Mouse (Mus musculus) heart, embryonic 12.5 days (tissue): ENCODE results near the gene Rassf1. TPM values are rescaled to one million over a fixed set of nuclear protein-coding genes. Genes with fewer than 3 reads are reported as not detected.
"Not testable (repeated sequence)": the region's sequence is repeated elsewhere in the genome, so short reads cannot be mapped to it uniquely, and the experiment has no call there.

Experiments
- ATAC-seq: fragments of 200-750 bp; cut with Nextera tagmentation; 2 replicates; pipeline ENCODE4 v1.8.0; 2017; ENCODE audit warnings: moderate TSS enrichment, moderate library complexity; ENCODE audit not compliant: insufficient number of reproducible peaks, low FRiP score
- H3K27ac ChIP-seq: fragments of 300-500 bp; sonication (generic); 2 replicates; pipeline ENCODE4 v1.5.1; 2016; ENCODE audit warnings: mild to moderate bottlenecking, moderate library complexity; ENCODE audit not compliant: poor library complexity, severe bottlenecking
- H3K27me3 ChIP-seq: fragments of 300-500 bp; sonication (generic); replicated peaks from 2 replicates; pipeline ENCODE4 v1.6.1; 2016; ENCODE audit warnings: mild to moderate bottlenecking, moderate library complexity
- H3K36me3 ChIP-seq: fragments of 300-500 bp; sonication (generic); 2 replicates; pipeline ENCODE4 v1.6.1; 2016; ENCODE audit warnings: mild to moderate bottlenecking, moderate library complexity
- H3K4me1 ChIP-seq: fragments of 300-500 bp; sonication (generic); replicated peaks from 2 replicates; pipeline ENCODE4 v1.6.1; 2016; ENCODE audit warnings: mild to moderate bottlenecking
- H3K4me2 ChIP-seq: fragments of 300-500 bp; sonication (generic); 2 replicates; pipeline ENCODE4 v1.6.1; 2016; ENCODE audit warnings: mild to moderate bottlenecking, moderate library complexity
- H3K4me3 ChIP-seq: fragments of 300-500 bp; sonication (generic); 2 replicates; pipeline ENCODE4 v1.5.1; 2016; ENCODE audit warnings: mild to moderate bottlenecking
- H3K9ac ChIP-seq: fragments of 300-500 bp; sonication (generic); 2 replicates; pipeline ENCODE4 v1.6.1; 2016; ENCODE audit warnings: mild to moderate bottlenecking, moderate library complexity
- H3K9me3 ChIP-seq: fragments of 300-500 bp; sonication (generic); replicated peaks from 2 replicates; pipeline ENCODE4 v1.6.1; 2016; ENCODE audit warnings: mild to moderate bottlenecking, moderate library complexity
- WGBS: fragments of 180-500 bp; shearing (Covaris S2); methylation state at CpG from one replicate; pipeline ENCODE4 v1.1.7; 2016; 5-methylcytosine and 5-hydroxymethylcytosine counted together
- polyA plus RNA-seq: library from polyadenylated mRNA; unstranded; fragments of >200 nt; fragmentation: Nextera tagmentation; extraction: Ambion mirVana; gene quantifications from 2 replicates; pipeline ENCODE4 v1.2.1, GENCODE M21; 2016

The Rassf1 gene
- polyA plus RNA-seq, 1 experiment from 2014 or later, result 48.2 TPM

GRCm38 (mm10) chr9:107573774-107574173 is 22.4 kb downstream of the Rassf1 start:
- not testable (repeated sequence) for H3K27me3 ChIP-seq, H3K9ac ChIP-seq, H3K27ac ChIP-seq, H3K9me3 ChIP-seq, H3K4me2 ChIP-seq, H3K4me3 ChIP-seq, ATAC-seq
- peaks cover 46% of the 10 kb centered on the region for H3K36me3 ChIP-seq
- WGBS, result 75% methylated on average over 6 of the region's 6 CpGs
- H3K4me1 ChIP-seq, result peaks cover 46% of the 10 kb centered on the region

DNA sequence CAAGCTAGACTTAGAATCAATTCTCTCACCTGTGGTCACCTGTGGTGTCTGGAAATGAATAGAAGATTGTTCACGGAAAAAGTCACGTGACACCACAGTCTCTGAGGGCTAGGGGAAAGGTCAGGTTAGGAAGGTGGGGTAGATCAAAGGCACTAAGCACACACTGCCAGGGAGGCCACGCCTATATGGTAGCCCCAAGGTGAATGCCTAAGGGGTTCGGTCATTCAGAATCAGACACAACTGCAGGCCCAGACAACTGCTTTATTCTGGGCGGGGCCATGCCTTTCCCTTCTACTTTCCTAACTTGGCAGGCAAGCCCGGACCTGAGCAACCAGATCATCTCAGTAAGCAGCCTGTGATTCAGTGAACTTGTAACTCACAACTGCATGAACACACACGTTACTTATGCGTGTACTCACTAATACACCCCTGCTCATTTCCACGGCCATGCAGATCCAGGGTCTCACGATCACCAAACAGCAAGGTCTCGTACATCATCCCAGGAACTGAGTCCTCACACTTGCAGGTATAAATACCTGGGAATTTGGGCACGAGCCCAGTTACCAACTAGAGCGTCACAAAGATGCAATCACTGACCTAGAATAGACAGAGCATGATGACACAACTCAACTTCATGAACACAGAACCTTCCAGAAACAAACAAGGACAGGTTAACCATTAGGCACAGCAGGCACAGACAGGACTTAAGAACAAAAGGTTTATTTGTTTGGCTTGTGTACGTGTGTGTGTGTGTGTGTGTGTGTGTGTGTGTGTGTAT is 24.4 kb downstream of the Rassf1 start:
- H3K9ac ChIP-seq, result no peak overlapping the region
- H3K36me3 ChIP-seq, result peaks cover 40% of the 10 kb centered on the region
- no peak for ATAC-seq
- H3K4me2 ChIP-seq, result no peak overlapping the region
- H3K27ac ChIP-seq, result no peak overlapping the region
- no peak overlapping the region for H3K4me3 ChIP-seq
- H3K27me3 ChIP-seq, result no peaks in the 10 kb centered on the region
- no peaks in the 10 kb centered on the region for H3K9me3 ChIP-seq
- peaks cover 43% of the 10 kb centered on the region for H3K4me1 ChIP-seq
- WGBS, result 85% methylated on average over 14 of the region's 14 CpGs

GRCm38 (mm10) chr9:107576357-107577107 is 25.2 kb downstream of the Rassf1 start, which contains the start of gene Hyal1:
Gene Hyal1 (plus strand): TSS chr9:107576927.
- 26% methylated on average over 16 of the region's 16 CpGs for WGBS
- H3K36me3 ChIP-seq, result peaks cover 32% of the 10 kb centered on the region
- peaks cover 40% of the 10 kb centered on the region for H3K4me1 ChIP-seq
- peak within 1 kb of the TSS; percentile 58 for H3K9ac ChIP-seq
- peak within 1 kb of the TSS; percentile 70 for H3K4me2 ChIP-seq
- peak; percentile 84 for ATAC-seq
- no peak within 1 kb of the TSS; the same call in 1 of the 2 replicates for H3K27ac ChIP-seq
- H3K27me3 ChIP-seq, result no peaks in the 10 kb centered on the region
- peak within 1 kb of the TSS; percentile 40 for H3K4me3 ChIP-seq
- H3K9me3 ChIP-seq, result no peaks in the 10 kb centered on the region

DNA sequence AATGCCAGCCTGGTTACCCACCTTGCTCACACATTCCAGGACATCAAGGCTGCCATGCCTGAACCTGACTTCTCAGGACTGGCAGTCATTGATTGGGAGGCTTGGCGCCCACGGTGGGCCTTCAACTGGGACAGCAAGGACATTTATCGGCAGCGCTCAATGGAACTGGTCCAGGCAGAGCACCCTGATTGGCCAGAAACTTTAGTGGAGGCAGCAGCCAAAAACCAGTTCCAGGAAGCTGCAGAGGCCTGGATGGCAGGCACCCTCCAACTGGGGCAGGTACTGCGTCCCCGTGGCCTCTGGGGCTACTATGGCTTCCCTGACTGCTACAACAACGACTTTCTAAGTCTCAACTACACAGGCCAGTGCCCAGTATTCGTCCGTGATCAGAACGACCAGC is 26.5 kb downstream of the Rassf1 start:
- no peak overlapping the region for H3K9ac ChIP-seq
- peaks cover 38% of the 10 kb centered on the region for H3K4me1 ChIP-seq

GRCm38 (mm10) chr9:107578587-107578986 is 27.2 kb downstream of the Rassf1 start, which contains the start of gene Naa80:
Gene Naa80 (plus strand): TSS chr9:107578887.
- H3K4me2 ChIP-seq, result 0 out of 2 replicates have a peak within 1 kb of the TSS, but pooled peaks have one; percentile 94
- no peak for ATAC-seq
- no peak within 1 kb of the TSS for H3K27ac ChIP-seq
- H3K4me1 ChIP-seq, result peaks cover 38% of the 10 kb centered on the region
- no peak within 1 kb of the TSS for H3K4me3 ChIP-seq
- 69% methylated on average over 3 of the region's 3 CpGs for WGBS
- no peaks in the 10 kb centered on the region for H3K27me3 ChIP-seq
- peak within 1 kb of the TSS; percentile 14; the same call in 1 of the 2 replicates for H3K9ac ChIP-seq
- H3K36me3 ChIP-seq, result peaks cover 19% of the 10 kb centered on the region
- H3K9me3 ChIP-seq, result no peaks in the 10 kb centered on the region

More for the DNA sequence above, 26.5 kb downstream of the Rassf1 start:
- Histone ChIP-seq H3K9me3 (no peaks in the 10 kb centered on the region), H3K27me3 (no peaks in the 10 kb centered on the region), H3K4me3 (no peak overlapping the region), H3K36me3 (peaks cover 19% of the 10 kb centered on the region), H3K27ac (no peak overlapping the region), H3K4me2 (no peak overlapping the region)
- ATAC-seq, result no peak
- 89% methylated on average over 10 of the region's 10 CpGs for WGBS

GRCm38 (mm10) chr9:107579023-107579900 is 27.9 kb downstream of the Rassf1 start:
- Histone ChIP-seq H3K9me3 (no peaks in the 10 kb centered on the region), H3K4me3 (no peak overlapping the region), H3K4me2 (0 out of 2 replicates have a peak overlapping the region, but pooled peaks have one; percentile 94), H3K27ac (no peak overlapping the region), H3K9ac (peak overlapping the region; percentile 14; the same call in 1 of the 2 replicates), H3K27me3 (no peaks in the 10 kb centered on the region), H3K4me1 (peaks cover 38% of the 10 kb centered on the region), H3K36me3 (peaks cover 19% of the 10 kb centered on the region)
- no peak for ATAC-seq
- 90% methylated on average over 14 of the region's 14 CpGs for WGBS

DNA sequence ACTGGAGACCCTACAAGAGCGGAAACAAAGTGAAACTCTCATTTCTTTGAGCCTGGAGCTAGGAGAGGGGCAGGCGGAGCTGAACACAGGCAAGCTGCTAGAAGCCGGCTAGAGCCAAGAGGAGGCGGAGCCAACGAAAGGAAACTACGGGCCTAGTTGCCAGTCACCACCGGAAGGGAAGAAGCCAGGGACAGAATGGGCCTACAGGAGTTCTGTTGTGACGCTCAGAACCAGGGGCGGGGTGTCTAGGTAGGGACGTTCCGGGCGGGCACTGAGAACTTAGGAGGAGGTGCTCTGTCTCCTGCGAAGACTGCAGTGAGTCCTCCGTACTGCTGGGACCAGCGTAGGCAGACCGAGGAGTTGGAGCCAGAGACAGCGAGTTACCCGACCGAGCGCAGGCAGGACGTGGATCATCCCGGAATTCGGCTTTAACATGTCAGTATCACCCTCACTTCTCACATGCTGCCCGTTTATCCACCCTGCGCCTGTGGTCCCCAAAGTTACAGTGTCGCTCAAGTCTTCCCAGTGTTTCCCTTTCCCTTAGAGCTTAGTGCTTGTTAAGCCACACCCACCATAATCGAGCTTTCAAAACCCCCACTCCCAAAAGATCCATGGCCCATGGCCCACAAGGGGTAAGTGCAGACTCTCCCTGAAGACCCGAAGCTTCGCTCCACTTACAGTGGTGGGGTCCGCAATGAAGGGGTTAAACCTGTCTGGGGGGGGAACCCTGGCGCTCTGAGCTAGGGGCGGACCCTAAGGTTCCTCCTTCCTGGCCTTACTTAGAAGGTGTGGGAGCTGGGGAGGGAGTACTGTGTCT is 29.4 kb downstream of the Rassf1 start, which contains the start of gene Hyal3:
Hyal3 (plus strand) TSS at position 318 of the 817 bp plus-strand sequence.
- Histone ChIP-seq H3K27me3 (no peaks in the 10 kb centered on the region), H3K4me1 (peaks cover 38% of the 10 kb centered on the region), H3K27ac (peak within 1 kb of the TSS; percentile 93), H3K9me3 (no peaks in the 10 kb centered on the region), H3K4me2 (peak within 1 kb of the TSS; percentile 94), H3K9ac (peak within 1 kb of the TSS; percentile 87), H3K36me3 (peaks cover 11% of the 10 kb centered on the region), H3K4me3 (peak within 1 kb of the TSS; percentile 67)
- peak; percentile 79 for ATAC-seq
- WGBS, result 0% methylated on average over 32 of the region's 32 CpGs

DNA sequence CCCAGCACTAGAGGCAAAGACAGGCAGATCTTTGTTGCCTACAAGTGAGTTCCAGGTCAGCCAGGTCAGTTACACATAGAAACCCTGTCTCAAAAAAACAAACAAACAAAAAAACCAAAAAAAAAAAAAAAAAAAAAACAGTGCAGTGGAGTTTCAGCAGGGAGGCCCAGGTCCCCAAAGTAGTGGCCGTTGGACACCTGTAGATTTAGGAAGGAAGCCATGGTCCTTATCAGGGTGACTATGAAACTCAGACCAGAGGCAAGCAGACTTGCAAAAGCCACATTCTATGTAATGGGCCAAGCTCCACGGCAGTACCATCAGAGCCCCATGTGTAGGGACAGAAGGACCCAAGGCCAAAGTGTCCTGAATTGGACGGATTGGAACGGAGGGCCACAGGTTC is 30.2 kb downstream of the Rassf1 start:
- 77% methylated on average over 4 of the region's 4 CpGs for WGBS
- Histone ChIP-seq H3K9me3 (no peaks in the 10 kb centered on the region), H3K4me1 (peaks cover 37% of the 10 kb centered on the region), H3K36me3 (peaks cover 11% of the 10 kb centered on the region), H3K27ac (no peak overlapping the region), H3K27me3 (no peaks in the 10 kb centered on the region), H3K4me2 (peak overlapping the region; percentile 94), H3K9ac (peak overlapping the region; percentile 87; the same call in 1 of the 2 replicates), H3K4me3 (peak overlapping the region; percentile 67)
- no peak for ATAC-seq

DNA sequence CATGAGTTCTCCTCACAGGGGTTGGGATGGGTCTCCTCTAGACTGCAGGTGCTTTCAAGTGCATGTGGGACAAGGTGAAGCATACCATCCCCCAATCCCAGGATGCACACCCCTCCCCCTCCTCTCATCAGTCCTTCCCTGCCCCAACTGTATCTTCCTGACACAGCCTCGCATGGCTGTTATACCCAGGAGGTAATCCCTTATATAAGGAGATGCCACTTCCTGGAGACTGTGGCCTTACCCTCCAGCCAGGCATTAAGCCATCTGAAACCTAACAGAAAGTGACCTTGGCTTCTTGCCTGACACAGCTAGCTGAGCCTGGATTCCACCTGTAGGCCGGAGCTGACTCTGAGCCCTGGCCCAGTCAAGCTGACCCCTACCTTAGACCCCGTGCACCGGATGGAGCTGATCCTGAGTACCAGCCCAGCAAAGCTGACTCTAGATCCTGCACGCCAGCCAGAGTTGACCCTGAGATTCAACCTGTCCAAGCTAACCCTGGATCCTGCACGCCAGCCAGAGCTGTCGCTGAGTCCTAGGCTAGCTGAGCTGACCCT is 31.2 kb downstream of the Rassf1 start:
- H3K36me3 ChIP-seq, result peaks cover 11% of the 10 kb centered on the region
- no peak overlapping the region for H3K27ac ChIP-seq
- no peaks in the 10 kb centered on the region for H3K27me3 ChIP-seq
- H3K4me1 ChIP-seq, result peaks cover 29% of the 10 kb centered on the region
- H3K4me2 ChIP-seq, result no peak overlapping the region
- no peak overlapping the region for H3K4me3 ChIP-seq
- no peak overlapping the region for H3K9ac ChIP-seq
- H3K9me3 ChIP-seq, result no peaks in the 10 kb centered on the region
- 85% methylated on average over 7 of the region's 7 CpGs for WGBS
- ATAC-seq, result no peak

DNA sequence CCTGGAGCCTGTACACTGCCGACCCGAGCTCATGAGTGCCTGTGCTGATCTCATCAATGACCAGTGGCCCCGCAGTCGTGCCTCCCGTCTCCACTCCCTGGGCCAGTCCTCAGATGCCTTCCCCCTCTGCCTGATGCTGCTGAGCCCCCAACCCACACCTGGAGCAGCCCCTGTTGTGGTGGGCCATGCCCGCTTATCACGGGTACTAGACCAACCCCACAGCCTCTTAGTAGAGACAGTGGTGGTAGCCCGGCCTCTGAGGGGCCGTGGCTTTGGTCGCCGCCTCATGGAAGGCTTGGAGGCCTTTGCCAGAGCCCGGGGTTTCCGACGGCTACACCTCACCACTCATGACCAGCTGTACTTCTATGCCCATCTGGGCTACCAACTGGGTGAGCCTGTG is 31.8 kb downstream of the Rassf1 start:
- no peak overlapping the region for H3K4me2 ChIP-seq
- H3K27me3 ChIP-seq, result no peaks in the 10 kb centered on the region
- no peak for ATAC-seq
- no peak overlapping the region for H3K9ac ChIP-seq
- no peak overlapping the region for H3K4me3 ChIP-seq
- peaks cover 29% of the 10 kb centered on the region for H3K4me1 ChIP-seq
- peaks cover 11% of the 10 kb centered on the region for H3K36me3 ChIP-seq
- 88% methylated on average over 14 of the region's 14 CpGs for WGBS
- H3K27ac ChIP-seq, result no peak overlapping the region
- no peaks in the 10 kb centered on the region for H3K9me3 ChIP-seq
